Mouse (Mus musculus) limb, embryonic 11.5 days (tissue): Measurements from ENCODE around the gene Cpt1a. TPM values are rescaled to one million over a fixed set of nuclear protein-coding genes. Genes with fewer than 3 reads are reported as not detected.

ENCODE experiments used
- ATAC-seq: fragments of 200-750 bp; cut with Nextera tagmentation; 2 replicates; pipeline ENCODE4 v1.8.0; 2017; ENCODE audit warnings: low read depth; ENCODE audit not compliant: insufficient number of reproducible peaks, low FRiP score, low TSS enrichment
- DNase-seq: peaks from one replicate; pipeline ENCODE4 v3.0.0-alpha.2; 2015; ENCODE audit warnings: low spot score
- H3K27ac ChIP-seq: fragments of 300-500 bp; sonication (generic); replicated peaks from 2 replicates; pipeline ENCODE4 v1.5.1; 2014; ENCODE audit warnings: low read depth, mild to moderate bottlenecking, low read length
- H3K27me3 ChIP-seq: fragments of 300-500 bp; sonication (generic); 2 replicates; pipeline ENCODE4 v1.6.1; 2014; ENCODE audit warnings: mild to moderate bottlenecking, low read length, mixed read lengths; ENCODE audit not compliant: control insufficient read depth, insufficient read depth
- H3K36me3 ChIP-seq: fragments of 300-500 bp; sonication (generic); 2 replicates; pipeline ENCODE4 v1.6.1; 2014; ENCODE audit warnings: mild to moderate bottlenecking, low read length, moderate library complexity, mixed read lengths; ENCODE audit not compliant: control insufficient read depth, insufficient read depth
- H3K4me1 ChIP-seq: fragments of 300-500 bp; sonication (generic); 2 replicates; pipeline ENCODE4 v1.6.1; 2014; ENCODE audit warnings: low read length, mixed read lengths; ENCODE audit not compliant: control insufficient read depth, insufficient read depth
- H3K4me2 ChIP-seq: fragments of 300-500 bp; sonication (generic); 2 replicates; pipeline ENCODE4 v1.6.1; 2014; ENCODE audit warnings: low read depth, mild to moderate bottlenecking, moderate library complexity; ENCODE audit not compliant: severe bottlenecking
- H3K4me3 ChIP-seq: fragments of 300-500 bp; sonication (generic); 2 replicates; pipeline ENCODE4 v1.5.1; 2014; ENCODE audit warnings: low read depth, low read length
- H3K9ac ChIP-seq: fragments of 300-500 bp; sonication (generic); 2 replicates; pipeline ENCODE4 v1.6.1; 2014; ENCODE audit warnings: mild to moderate bottlenecking, low read length
- H3K9me3 ChIP-seq: fragments of 300-500 bp; sonication (generic); 2 replicates; pipeline ENCODE4 v1.6.1; 2016; ENCODE audit warnings: low read length; ENCODE audit not compliant: control insufficient read depth
- WGBS: fragments of 180-500 bp; shearing (Covaris S2); extraction: QIAGEN DNeasy Blood & Tissue Kit; methylation state at CpG from one replicate; pipeline ENCODE4 v1.1.7; 2014; 5-methylcytosine and 5-hydroxymethylcytosine counted together
- polyA plus RNA-seq: library from polyadenylated mRNA; unstranded; fragments of >200 nt; fragmentation: Nextera tagmentation; extraction: Ambion mirVana; gene quantifications from 2 replicates; pipeline ENCODE4 v1.2.1, GENCODE M21; 2014

Cpt1a gene
- polyA plus RNA-seq, 1 experiment from 2014 or later: 10.8 TPM

GRCm38 (mm10) chr19:3295245-3295644, 26.9 kb upstream of the Cpt1a start:
- Histone ChIP-seq H3K27ac (no peak overlapping the region), H3K27me3 (no peaks in the 10 kb centered on the region), H3K9me3 (no peaks in the 10 kb centered on the region), H3K4me2 (no peak overlapping the region), H3K4me1 (no peaks in the 10 kb centered on the region), H3K4me3 (no peak overlapping the region), H3K36me3 (peaks cover 13% of the 10 kb centered on the region; the same call in 1 of the 2 replicates), H3K9ac (no peak overlapping the region)
- WGBS: 83% methylated on average over 6 of the region's 6 CpGs
- ATAC-seq (no peak), DNase-seq (no peak)

- Histone ChIP-seq H3K36me3 (peaks cover 2% of the 10 kb centered on the region; the same call in 1 of the 2 replicates), H3K4me3 (no peak overlapping the region), H3K27ac (no peak overlapping the region), H3K4me1 (no peaks in the 10 kb centered on the region), H3K4me2 (no peak overlapping the region), H3K9me3 (no peaks in the 10 kb centered on the region), H3K27me3 (no peaks in the 10 kb centered on the region), H3K9ac (no peak overlapping the region)
- no peak for DNase-seq
- no peak for ATAC-seq
Measured at GRCm38 (mm10) chr19:3297034-3297433, 25.1 kb upstream of the Cpt1a start.

GRCm38 (mm10) chr19:3297775-3298174, 24.4 kb upstream of the Cpt1a start:
- Histone ChIP-seq H3K9me3 (no peaks in the 10 kb centered on the region), H3K9ac (no peak overlapping the region), H3K4me3 (no peak overlapping the region), H3K4me2 (no peak overlapping the region), H3K27me3 (no peaks in the 10 kb centered on the region), H3K27ac (no peak overlapping the region), H3K36me3 (peaks cover 1% of the 10 kb centered on the region; the same call in 1 of the 2 replicates), H3K4me1 (no peaks in the 10 kb centered on the region)
- 80% methylated on average over 7 of the region's 7 CpGs for WGBS
- ATAC-seq (no peak), DNase-seq (no peak)

- DNase-seq: no peak
- Histone ChIP-seq H3K27ac (no peak overlapping the region), H3K4me2 (no peak overlapping the region), H3K9ac (no peak overlapping the region), H3K27me3 (no peaks in the 10 kb centered on the region), H3K9me3 (no peaks in the 10 kb centered on the region), H3K4me1 (no peaks in the 10 kb centered on the region), H3K4me3 (no peak overlapping the region), H3K36me3 (no peaks in the 10 kb centered on the region)
- ATAC-seq: no peak
- 63% methylated on average over 4 of the region's 4 CpGs for WGBS
Measured at GRCm38 (mm10) chr19:3304017-3304416, 18.1 kb upstream of the Cpt1a start.

- Histone ChIP-seq H3K4me2 (no peak overlapping the region), H3K27ac (no peak overlapping the region), H3K27me3 (no peaks in the 10 kb centered on the region), H3K9me3 (no peaks in the 10 kb centered on the region), H3K4me1 (no peaks in the 10 kb centered on the region), H3K9ac (no peak overlapping the region), H3K4me3 (no peak overlapping the region), H3K36me3 (no peaks in the 10 kb centered on the region)
- 57% methylated on average over 16 of the region's 16 CpGs for WGBS
- no peak for DNase-seq
- no peak for ATAC-seq
Measured at GRCm38 (mm10) chr19:3307175-3307949, 14.8 kb upstream of the Cpt1a start.

- Histone ChIP-seq H3K36me3 (no peaks in the 10 kb centered on the region), H3K27ac (no peak overlapping the region), H3K4me2 (no peak overlapping the region), H3K9me3 (no peaks in the 10 kb centered on the region), H3K27me3 (peaks cover 9% of the 10 kb centered on the region), H3K9ac (no peak overlapping the region), H3K4me3 (no peak overlapping the region), H3K4me1 (no peaks in the 10 kb centered on the region)
- ATAC-seq: no peak
- DNase-seq: no peak
- WGBS: 96% methylated on average over 2 of the region's 2 CpGs
Measured at GRCm38 (mm10) chr19:3319341-3319740, 2.8 kb upstream of the Cpt1a start.

GRCm38 (mm10) chr19:3320086-3320485, 2.0 kb upstream of the Cpt1a start:
- H3K9me3 ChIP-seq: no peaks in the 10 kb centered on the region
- H3K27ac ChIP-seq: no peak overlapping the region
- DNase-seq (no peak), ATAC-seq (no peak)
- peaks cover 9% of the 10 kb centered on the region for H3K27me3 ChIP-seq
- no peaks in the 10 kb centered on the region for H3K36me3 ChIP-seq
- no peak overlapping the region for H3K9ac ChIP-seq
- H3K4me1 ChIP-seq: no peaks in the 10 kb centered on the region
- H3K4me2 ChIP-seq: no peak overlapping the region
- H3K4me3 ChIP-seq: no peak overlapping the region
- 79% methylated on average over 7 of the region's 7 CpGs for WGBS

- Histone ChIP-seq H3K27ac (no peak overlapping the region), H3K4me2 (no peak overlapping the region), H3K27me3 (peaks cover 9% of the 10 kb centered on the region), H3K36me3 (no peaks in the 10 kb centered on the region), H3K9me3 (no peaks in the 10 kb centered on the region), H3K4me3 (no peak overlapping the region), H3K4me1 (0 out of 2 replicates have a peak, but pooled peaks cover under 1% of the 10 kb centered on the region), H3K9ac (no peak overlapping the region)
- ATAC-seq (no peak), DNase-seq (no peak)
- WGBS: 85% methylated on average over 3 of the region's 3 CpGs
Measured at GRCm38 (mm10) chr19:3320801-3321200, 1.3 kb upstream of the Cpt1a start.

- Histone ChIP-seq H3K27me3 (peaks cover 9% of the 10 kb centered on the region), H3K4me2 (no peak overlapping the region), H3K36me3 (no peaks in the 10 kb centered on the region), H3K27ac (no peak overlapping the region), H3K9me3 (no peaks in the 10 kb centered on the region), H3K4me3 (no peak overlapping the region), H3K9ac (no peak overlapping the region), H3K4me1 (0 out of 2 replicates have a peak, but pooled peaks cover 5% of the 10 kb centered on the region)
- DNase-seq: peak; percentile 34
- ATAC-seq: no peak
- WGBS: 3% methylated on average over 11 of the region's 11 CpGs
Measured at GRCm38 (mm10) chr19:3321617-3322016, 517 bp upstream of the Cpt1a start.
